Mouse (Mus musculus) hindbrain, embryonic 14.5 days (tissue): ENCODE data around the gene Glrb. TPM values are rescaled to one million over a fixed set of nuclear protein-coding genes. Genes with fewer than 3 reads are reported as not detected.

Source experiments
- polyA plus RNA-seq: library from polyadenylated mRNA; unstranded; fragments of >200 nt; fragmentation: Nextera tagmentation; extraction: Ambion mirVana; gene quantifications from 2 replicates; pipeline ENCODE4 v1.2.1, GENCODE M21; 2014

The Glrb gene
- polyA plus RNA-seq, 1 experiment from 2014 or later, result 44.3 TPM

Other genes starting within 250 kb of the Glrb start
- gene Gria2, start 110.8 kb downstream of the Glrb start, polyA plus RNA-seq, result 165 and 186 TPM in 2 replicates
- 6.5 TPM in 2 replicates for gene Pdgfc, start 122.8 kb upstream of the Glrb start, polyA plus RNA-seq